Mouse (Mus musculus): ENCODE measurements around the gene Acp1. TPM values are rescaled to one million over a fixed set of nuclear protein-coding genes. Genes with fewer than 3 reads are reported as not detected.

The Acp1 gene
- polyA plus RNA-seq, 1 experiment from 2014 or later: 120 TPM

- Histone ChIP-seq H3K4me2 (ENCODE audit: low read length) (0 out of 2 replicates have a peak overlapping the region, but pooled peaks have one; percentile 1), H3K4me1 (ENCODE audit: control insufficient read depth in 2 of 2, insufficient read depth in 2 of 2, low read length in 2 of 2) (peaks cover 8 to 13% of the 10 kb centered on the region in 2 experiments), H3K9me3 (ENCODE audit: control insufficient read depth, low read length) (no peaks in the 10 kb centered on the region), H3K27me3 (ENCODE audit: control insufficient read depth, insufficient read depth, low read length) (no peaks in the 10 kb centered on the region), H3K27ac (replicated peaks in 1 of 2; ENCODE audit: control insufficient read depth in 1 of 2, insufficient read depth in 1 of 2, low read depth in 2 of 2, low read length in 2 of 2) (peak overlapping the region; percentile 11 to 44; a peak in 1 of 4 replicates), H3K4me3 (ENCODE audit: control insufficient read depth in 1 of 2, insufficient read depth in 1 of 2, low read depth in 1 of 2, low read length in 2 of 2) (no peak overlapping the region), H3K9ac (ENCODE audit: low read length) (no peak overlapping the region), H3K36me3 (ENCODE audit: control insufficient read depth, insufficient read depth, low read length) (no peaks in the 10 kb centered on the region)
- ATAC-seq (ENCODE audit: insufficient number of reproducible peaks, insufficient read depth, low FRiP score, low read depth): no peak
- 68% methylated on average over 2 of the region's 2 CpGs for WGBS
Measured at GRCm38 (mm10) chr12:30864347-30864746, 47.0 kb downstream of the Acp1 start.

GRCm38 (mm10) chr12:30856172-30856571 is 55.2 kb downstream of the Acp1 start:
- no peak overlapping the region for H3K27ac ChIP-seq (replicated peaks in 1 of 2; ENCODE audit: control insufficient read depth in 1 of 2, insufficient read depth in 1 of 2, low read depth in 2 of 2, low read length in 2 of 2)

GRCm38 (mm10) chr12:30855442-30856159 is 55.8 kb downstream of the Acp1 start:
- no peak for ATAC-seq (ENCODE audit: insufficient number of reproducible peaks, insufficient read depth, low FRiP score, low read depth)
- no peak overlapping the region for H3K27ac ChIP-seq (replicated peaks in 1 of 2; ENCODE audit: control insufficient read depth in 1 of 2, insufficient read depth in 1 of 2, low read depth in 2 of 2, low read length in 2 of 2)
- no peaks in the 10 kb centered on the region for H3K9me3 ChIP-seq (ENCODE audit: control insufficient read depth, low read length)
- no peaks in the 10 kb centered on the region for H3K36me3 ChIP-seq (ENCODE audit: control insufficient read depth, insufficient read depth, low read length)
- no peak overlapping the region for H3K9ac ChIP-seq (ENCODE audit: low read length)
- no peak overlapping the region for H3K4me2 ChIP-seq (ENCODE audit: low read length)
- 75% methylated on average over 6 of the region's 6 CpGs for WGBS
- no peaks in the 10 kb centered on the region for H3K4me1 ChIP-seq (ENCODE audit: control insufficient read depth in 2 of 2, insufficient read depth in 2 of 2, low read length in 2 of 2)
- no peaks in the 10 kb centered on the region for H3K27me3 ChIP-seq (ENCODE audit: control insufficient read depth, insufficient read depth, low read length)
- no peak overlapping the region for H3K4me3 ChIP-seq (ENCODE audit: control insufficient read depth in 1 of 2, insufficient read depth in 1 of 2, low read depth in 1 of 2, low read length in 2 of 2)

More at GRCm38 (mm10) chr12:30856172-30856571, 55.2 kb downstream of the Acp1 start:
- no peak for ATAC-seq (ENCODE audit: insufficient number of reproducible peaks, insufficient read depth, low FRiP score, low read depth)
- no peak overlapping the region for H3K9ac ChIP-seq (ENCODE audit: low read length)
- H3K36me3 ChIP-seq (ENCODE audit: control insufficient read depth, insufficient read depth, low read length): no peaks in the 10 kb centered on the region
- no peaks in the 10 kb centered on the region for H3K27me3 ChIP-seq (ENCODE audit: control insufficient read depth, insufficient read depth, low read length)
- no peak overlapping the region for H3K4me2 ChIP-seq (ENCODE audit: low read length)
- no peaks in the 10 kb centered on the region for H3K4me1 ChIP-seq (ENCODE audit: control insufficient read depth in 2 of 2, insufficient read depth in 2 of 2, low read length in 2 of 2)
- no peaks in the 10 kb centered on the region for H3K9me3 ChIP-seq (ENCODE audit: control insufficient read depth, low read length)
- 88% methylated on average over 5 of the region's 5 CpGs for WGBS
- no peak overlapping the region for H3K4me3 ChIP-seq (ENCODE audit: control insufficient read depth in 1 of 2, insufficient read depth in 1 of 2, low read depth in 1 of 2, low read length in 2 of 2)

GRCm38 (mm10) chr12:30851871-30852270 is 59.5 kb downstream of the Acp1 start:
- Histone ChIP-seq H3K4me3 (ENCODE audit: control insufficient read depth in 1 of 2, insufficient read depth in 1 of 2, low read depth in 1 of 2, low read length in 2 of 2) (no peak overlapping the region), H3K36me3 (ENCODE audit: control insufficient read depth, insufficient read depth, low read length) (no peaks in the 10 kb centered on the region), H3K9me3 (ENCODE audit: control insufficient read depth, low read length) (no peaks in the 10 kb centered on the region), H3K27ac (replicated peaks in 1 of 2; ENCODE audit: control insufficient read depth in 1 of 2, insufficient read depth in 1 of 2, low read depth in 2 of 2, low read length in 2 of 2) (no peak overlapping the region), H3K4me2 (ENCODE audit: low read length) (no peak overlapping the region), H3K4me1 (ENCODE audit: control insufficient read depth in 2 of 2, insufficient read depth in 2 of 2, low read length in 2 of 2) (no peaks in the 10 kb centered on the region), H3K27me3 (ENCODE audit: control insufficient read depth, insufficient read depth, low read length) (no peaks in the 10 kb centered on the region), H3K9ac (ENCODE audit: low read length) (no peak overlapping the region)
- 81% methylated on average over 6 of the region's 6 CpGs for WGBS
- ATAC-seq (ENCODE audit: insufficient number of reproducible peaks, insufficient read depth, low FRiP score, low read depth): no peak

- no peaks in the 10 kb centered on the region for H3K4me1 ChIP-seq (ENCODE audit: control insufficient read depth in 2 of 2, insufficient read depth in 2 of 2, low read length in 2 of 2)
- WGBS: 38% methylated on average over 2 of the region's 2 CpGs
- H3K36me3 ChIP-seq (ENCODE audit: control insufficient read depth, insufficient read depth, low read length): no peaks in the 10 kb centered on the region
- no peak overlapping the region for H3K9ac ChIP-seq (ENCODE audit: low read length)
- no peaks in the 10 kb centered on the region for H3K27me3 ChIP-seq (ENCODE audit: control insufficient read depth, insufficient read depth, low read length)
- no peak overlapping the region for H3K4me2 ChIP-seq (ENCODE audit: low read length)
- H3K4me3 ChIP-seq (ENCODE audit: control insufficient read depth in 1 of 2, insufficient read depth in 1 of 2, low read depth in 1 of 2, low read length in 2 of 2): no peak overlapping the region
- no peak overlapping the region for H3K27ac ChIP-seq (replicated peaks in 1 of 2; ENCODE audit: control insufficient read depth in 1 of 2, insufficient read depth in 1 of 2, low read depth in 2 of 2, low read length in 2 of 2)
- H3K9me3 ChIP-seq (ENCODE audit: control insufficient read depth, low read length): no peaks in the 10 kb centered on the region
- ATAC-seq (ENCODE audit: insufficient number of reproducible peaks, insufficient read depth, low FRiP score, low read depth): no peak
Measured at GRCm38 (mm10) chr12:30850902-30851301, 60.5 kb downstream of the Acp1 start.

- no peaks in the 10 kb centered on the region for H3K9me3 ChIP-seq (ENCODE audit: control insufficient read depth, low read length)
- H3K4me2 ChIP-seq (ENCODE audit: low read length): no peak overlapping the region
- H3K4me1 ChIP-seq (ENCODE audit: control insufficient read depth in 2 of 2, insufficient read depth in 2 of 2, low read length in 2 of 2): no peaks in the 10 kb centered on the region
- H3K36me3 ChIP-seq (ENCODE audit: control insufficient read depth, insufficient read depth, low read length): no peaks in the 10 kb centered on the region
- 68% methylated on average over 1 of the region's 1 CpGs for WGBS
- H3K27ac ChIP-seq (replicated peaks in 1 of 2; ENCODE audit: control insufficient read depth in 1 of 2, insufficient read depth in 1 of 2, low read depth in 2 of 2, low read length in 2 of 2): no peak overlapping the region
- H3K27me3 ChIP-seq (ENCODE audit: control insufficient read depth, insufficient read depth, low read length): no peaks in the 10 kb centered on the region
- H3K9ac ChIP-seq (ENCODE audit: low read length): no peak overlapping the region
- no peak for ATAC-seq (ENCODE audit: insufficient number of reproducible peaks, insufficient read depth, low FRiP score, low read depth)
- no peak overlapping the region for H3K4me3 ChIP-seq (ENCODE audit: control insufficient read depth in 1 of 2, insufficient read depth in 1 of 2, low read depth in 1 of 2, low read length in 2 of 2)
Measured at GRCm38 (mm10) chr12:30848521-30848920, 62.9 kb downstream of the Acp1 start.

Other genes with a start within 250 kb of the Acp1 start
- 0.20 TPM in 1 of 2 replicates, not detected in the other for gene Alkal2, start 27.3 kb downstream of the Acp1 start, polyA plus RNA-seq (2014; fragmentation: Nextera tagmentation; extraction: Ambion mirVana)
- gene Sh3yl1, start 79 bp upstream of the Acp1 start, polyA plus RNA-seq (2014; fragmentation: Nextera tagmentation; extraction: Ambion mirVana): 5.5 and 5.8 TPM in 2 replicates
- 1.5 and 2.4 TPM in 2 replicates for gene Fam110c, start 162.3 kb upstream of the Acp1 start, polyA plus RNA-seq (2014; fragmentation: Nextera tagmentation; extraction: Ambion mirVana)

Data from heart, embryonic 14.5 days (tissue).